Mouse (Mus musculus) liver, embryonic 14.5 days (tissue): ENCODE results near the gene Ppm1j.

Source experiments
- CTCF ChIP-seq: IDR thresholded peaks from 2 replicates; pipeline ENCODE4 v1.5.1; 2016; ENCODE audit warnings: antibody characterized with exemption, low read depth, control low read depth
- EP300 ChIP-seq: IDR thresholded peaks from 2 replicates; pipeline ENCODE4 v1.6.1; 2016; ENCODE audit warnings: antibody characterized with exemption, low read depth

- TF ChIP-seq CTCF (no peak), EP300 (no peak)
These were observed 37.3 kb downstream of the Ppm1j start, which contains the start of gene Mov10 for GRCm38 (mm10) chr3:104817991-104818748.
